Mouse (Mus musculus): Measurements from ENCODE around the gene Uqcrc1.

Gene Uqcrc1

DNA sequence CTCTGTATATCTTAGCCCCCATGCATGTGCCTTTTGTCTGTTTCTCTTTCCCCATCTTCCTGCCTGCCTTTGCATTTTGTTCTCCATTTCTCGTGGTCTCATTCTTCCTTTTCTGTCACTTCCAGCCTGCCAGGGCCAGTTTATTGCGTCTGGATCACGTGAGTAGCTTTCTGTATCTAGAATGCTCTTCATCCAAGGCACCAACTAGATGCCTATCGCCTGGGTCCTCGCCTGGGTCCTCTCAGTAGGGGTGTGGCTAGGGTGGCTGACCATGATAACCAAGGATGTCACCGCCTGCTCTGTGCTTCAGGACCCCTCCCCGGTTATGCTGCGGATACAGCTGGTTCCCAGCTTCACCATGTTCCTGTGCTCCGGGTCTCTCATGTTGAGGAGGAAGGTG, 46.8 kb downstream of the Uqcrc1 start:
- DNase-seq (ENCODE audit: low read depth, low spot score) = no peak

DNA sequence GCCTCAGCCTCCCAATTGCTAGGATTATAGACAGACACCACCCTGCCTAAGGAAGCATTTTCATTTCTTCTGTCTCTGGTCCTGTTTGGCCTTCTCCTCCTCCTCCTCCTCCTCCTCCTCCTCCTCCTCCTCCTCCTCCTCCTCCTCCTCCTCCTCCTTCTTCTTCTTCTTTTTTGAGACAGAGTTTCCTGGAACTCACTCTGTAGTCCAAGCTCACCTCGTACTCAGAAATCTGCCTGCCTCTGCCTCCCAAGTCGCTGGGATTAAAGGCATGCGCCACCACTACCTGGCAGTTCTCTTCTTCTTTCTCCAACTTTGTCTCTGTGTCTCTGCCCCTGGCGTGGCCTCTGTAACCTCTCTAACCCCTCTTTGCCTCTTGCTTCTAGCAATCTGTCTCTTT, 49.3 kb downstream of the Uqcrc1 start, which contains the start of gene Ucn2:
Ucn2 (plus strand) TSS at position 301 of the 400 bp plus-strand sequence.
- no peak for DNase-seq (ENCODE audit: low read depth, low spot score)

DNA sequence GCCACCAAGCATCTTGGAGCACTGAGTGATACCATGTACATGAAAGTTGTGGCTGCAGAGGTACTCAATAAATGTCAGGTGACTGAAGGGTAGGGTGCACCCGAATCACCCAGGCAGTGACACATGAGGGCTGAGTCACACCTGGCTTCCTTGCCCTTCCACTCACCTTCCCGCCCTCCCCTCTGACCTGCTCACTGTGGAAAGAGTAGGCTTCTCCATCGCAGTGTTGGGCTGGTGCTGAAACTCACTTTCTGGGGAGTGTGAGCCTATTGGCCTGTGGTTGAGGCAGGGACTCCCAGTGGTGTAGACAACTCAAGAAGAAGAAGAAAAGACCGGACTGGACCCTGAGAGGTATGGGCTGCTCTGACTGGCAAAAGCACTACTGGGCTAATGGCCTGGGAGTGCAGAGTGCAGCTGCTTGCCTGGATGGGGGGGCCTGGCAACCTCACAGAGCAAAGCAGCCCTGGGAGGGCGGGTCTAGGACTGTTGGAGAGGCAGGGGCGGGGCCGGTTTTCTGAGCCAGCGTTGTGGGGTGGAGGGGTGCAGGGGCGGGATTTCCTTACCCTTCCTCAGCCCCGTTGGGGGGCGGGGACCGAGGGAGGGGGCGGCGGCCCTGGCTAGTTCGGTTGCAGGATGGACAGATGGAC, 51.4 kb downstream of the Uqcrc1 start:
- DNase-seq (ENCODE audit: low read depth, low spot score) = no peak

DNA sequence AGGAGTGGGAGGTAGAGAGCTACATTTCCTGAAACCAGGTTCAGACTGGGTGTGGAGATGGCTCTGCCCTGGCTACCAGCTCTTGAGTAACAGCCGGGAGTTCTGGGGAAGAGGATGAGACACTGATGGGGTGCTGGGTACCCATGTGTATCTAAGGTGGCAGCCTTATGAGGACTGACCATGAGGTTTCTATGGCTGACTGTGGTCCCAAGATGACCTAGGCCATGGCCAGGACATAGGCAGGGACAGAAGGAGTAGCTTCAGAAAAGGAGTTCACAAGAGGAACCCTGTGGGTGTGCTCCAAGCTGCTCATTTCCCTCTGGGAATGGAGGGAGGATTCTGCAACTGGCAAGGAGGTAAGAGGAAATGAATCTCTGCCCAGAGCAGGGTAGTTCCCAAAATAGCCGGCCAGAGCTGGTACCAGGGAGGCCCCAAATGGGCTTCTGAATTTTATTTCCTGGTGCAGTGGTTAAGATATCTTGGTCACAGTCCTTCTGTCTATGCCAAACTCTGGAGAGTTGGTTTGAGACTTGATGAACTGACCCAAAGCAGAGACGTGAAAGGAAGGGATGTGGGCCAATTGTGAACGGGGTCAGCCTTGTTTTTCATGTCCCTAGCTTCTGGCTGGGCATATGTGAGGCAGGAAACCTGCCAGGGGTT, 53.5 kb downstream of the Uqcrc1 start:
- DNase-seq (ENCODE audit: low read depth, low spot score) = no peak

DNA sequence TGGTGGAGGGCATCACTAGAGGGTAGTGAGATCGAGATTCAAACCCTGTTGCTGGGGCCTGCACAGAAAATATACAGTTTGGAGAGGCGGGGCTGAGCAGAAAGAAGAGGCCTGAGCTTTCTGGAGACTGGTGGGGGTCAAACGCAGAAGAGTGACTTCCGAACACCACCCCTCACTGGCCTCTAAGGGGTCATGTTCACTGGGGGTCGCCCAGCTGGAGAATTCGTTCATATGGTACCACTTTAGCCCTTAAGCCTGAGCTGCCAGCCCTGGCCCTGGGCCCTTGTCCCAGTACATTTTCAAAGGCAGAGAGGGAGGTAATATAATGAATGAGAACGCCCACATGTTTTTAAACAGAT, 54.0 kb downstream of the Uqcrc1 start:
- no peak for DNase-seq (ENCODE audit: low read depth, low spot score)

DNA sequence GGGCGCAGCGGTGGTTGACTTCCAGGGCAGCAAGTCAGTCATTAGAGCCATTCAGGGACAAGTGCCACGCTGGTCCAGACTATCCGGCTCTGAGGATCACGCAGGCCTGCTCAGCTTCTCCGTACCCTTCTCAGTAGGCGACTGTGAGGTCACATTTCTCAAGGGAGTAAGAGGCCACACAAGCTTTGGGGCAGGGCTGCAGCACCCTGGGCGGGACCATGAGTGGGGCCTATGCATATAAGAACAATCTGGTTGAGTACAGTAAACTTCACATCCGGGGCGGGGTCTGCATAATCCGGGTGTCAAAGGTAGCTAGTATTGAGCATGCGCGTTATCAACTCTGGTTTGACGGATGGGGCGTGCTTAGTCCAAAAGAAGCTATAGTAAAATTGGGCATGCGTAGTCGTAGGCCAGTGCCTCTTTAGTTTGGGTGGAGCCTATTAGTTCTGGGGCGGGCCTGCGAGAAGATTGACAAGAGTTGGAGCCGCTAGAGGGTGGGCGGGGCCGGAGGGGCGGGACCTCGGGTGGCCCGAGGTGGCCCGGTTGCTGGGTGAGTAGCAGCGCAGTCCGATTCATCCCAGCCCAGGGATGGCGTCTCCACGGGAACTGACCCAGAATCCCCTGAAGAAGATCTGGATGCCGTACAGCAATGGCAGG, 55.1 kb downstream of the Uqcrc1 start, which contains the start of gene Pfkfb4:
Pfkfb4 (plus strand) TSS at position 351 of the 657 bp plus-strand sequence.
- DNase-seq (ENCODE audit: low read depth, low spot score) = peak; percentile 96

DNA sequence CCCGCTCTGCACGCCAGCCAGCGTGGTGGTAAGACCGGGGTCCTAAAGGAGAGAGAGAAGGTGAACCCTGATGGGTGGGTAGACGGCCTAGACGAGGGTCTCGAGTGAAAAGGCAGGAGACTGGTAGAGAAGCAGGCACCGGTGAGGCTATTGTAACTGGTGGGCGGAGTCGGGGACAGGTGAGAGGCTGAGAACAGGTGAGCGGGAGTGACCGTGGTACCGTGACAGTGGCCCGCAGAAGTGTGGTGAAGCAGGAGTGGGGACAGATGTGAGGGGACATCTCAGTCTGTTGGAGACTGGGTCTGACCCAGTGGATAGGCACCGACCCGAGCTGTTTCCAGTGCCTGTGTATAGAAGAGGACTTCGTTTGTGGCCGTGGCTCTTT, 55.6 kb downstream of the Uqcrc1 start:
- no peak for DNase-seq (ENCODE audit: low read depth, low spot score)

DNA sequence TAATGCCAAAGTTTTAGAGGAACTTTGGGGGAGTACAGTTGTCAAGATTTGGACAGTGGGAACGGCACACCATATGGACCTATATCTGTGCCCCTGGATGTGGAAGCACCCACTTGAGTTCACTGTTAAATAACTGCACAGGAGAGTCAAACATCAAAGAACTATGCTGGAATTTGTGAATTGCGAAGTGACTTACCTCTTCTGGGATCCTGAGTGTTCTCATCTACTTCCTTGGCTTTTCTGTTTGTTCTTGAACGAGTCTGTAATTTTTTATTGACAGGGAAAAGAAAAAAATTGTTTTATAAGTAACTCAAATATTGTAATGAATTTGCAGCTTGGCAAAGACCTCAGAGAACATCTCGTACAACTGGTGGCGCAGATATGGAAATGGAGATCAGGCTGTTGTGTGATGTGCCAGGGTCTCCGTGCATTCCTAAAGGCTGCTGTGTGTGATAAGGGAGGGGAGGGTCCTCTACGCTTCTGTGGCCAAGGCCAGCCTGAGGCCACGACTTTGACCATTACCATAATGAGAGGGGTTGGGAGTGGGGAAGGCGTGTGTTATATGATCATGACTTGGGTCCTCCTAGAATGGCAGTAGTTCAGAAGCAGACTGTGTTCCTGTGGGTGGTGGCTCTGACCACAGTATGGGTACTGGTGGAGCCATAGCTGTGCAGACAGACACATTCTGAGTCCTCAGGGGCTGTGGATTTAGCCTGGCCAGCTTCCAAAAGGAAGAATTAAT, 56.4 kb downstream of the Uqcrc1 start:
- no peak for DNase-seq (ENCODE audit: low read depth, low spot score)

DNA sequence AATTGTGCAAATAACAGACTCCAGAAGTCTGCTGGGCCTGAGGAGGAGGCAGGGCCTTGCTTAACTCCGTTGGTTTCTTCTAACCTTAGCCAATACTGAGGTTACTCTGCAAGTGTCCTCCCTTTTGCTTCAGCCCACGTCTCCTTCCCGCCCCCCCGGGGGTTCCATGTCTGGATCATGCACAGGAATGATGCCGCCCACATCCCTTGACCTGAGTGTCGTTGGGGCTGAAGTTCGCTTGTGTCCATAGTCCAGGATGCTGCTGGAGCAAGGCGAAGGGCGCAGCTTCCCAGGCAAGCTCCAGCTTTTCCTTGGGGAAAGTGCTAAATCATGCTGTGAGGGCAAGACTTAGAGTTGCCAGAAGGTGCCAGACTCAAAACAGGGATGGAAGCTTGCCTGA, 60.0 kb downstream of the Uqcrc1 start:
- DNase-seq (ENCODE audit: low read depth, low spot score) = no peak

DNA sequence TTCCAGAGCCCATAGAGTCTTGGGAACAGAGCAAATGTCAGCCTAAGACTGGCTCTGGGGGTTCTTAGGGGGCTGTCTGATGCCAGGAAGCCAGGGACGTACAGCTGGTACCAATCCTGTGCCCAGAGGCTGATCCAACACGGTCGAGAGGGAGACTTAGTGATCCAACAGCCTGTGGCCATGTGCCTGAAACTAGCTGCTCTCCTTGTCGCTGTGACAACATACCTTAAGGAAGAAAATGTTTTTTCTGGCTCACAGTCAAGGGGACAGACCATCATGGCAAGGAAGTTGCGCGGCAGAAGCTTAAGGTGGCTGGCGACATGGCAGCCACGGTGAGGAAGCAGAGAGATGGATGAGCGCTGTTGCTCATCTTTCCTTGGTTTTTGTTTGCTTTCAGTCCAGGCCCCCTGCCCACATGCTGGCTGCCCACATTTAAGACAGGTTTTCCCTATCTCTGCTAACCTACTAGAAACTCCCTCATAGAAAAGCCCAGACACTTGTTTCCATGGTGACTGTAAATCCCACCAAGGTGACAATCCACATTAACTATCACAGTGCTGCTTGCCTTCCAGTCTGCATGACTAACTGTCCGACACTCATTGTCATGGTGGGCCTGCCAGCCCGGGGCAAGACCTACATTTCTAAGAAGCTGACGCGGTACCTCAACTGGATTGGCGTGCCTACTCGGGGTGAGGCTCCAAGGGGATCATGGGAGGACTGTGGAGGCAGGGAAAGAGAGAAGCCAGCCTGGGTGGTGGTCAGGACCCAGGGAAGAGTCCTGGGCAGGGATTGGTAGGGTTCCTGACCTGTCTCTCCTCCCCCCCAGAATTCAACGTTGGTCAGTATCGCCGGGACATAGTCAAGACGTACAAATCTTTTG, 62.1 kb downstream of the Uqcrc1 start:
- DNase-seq (ENCODE audit: low read depth, low spot score) = no peak

DNA sequence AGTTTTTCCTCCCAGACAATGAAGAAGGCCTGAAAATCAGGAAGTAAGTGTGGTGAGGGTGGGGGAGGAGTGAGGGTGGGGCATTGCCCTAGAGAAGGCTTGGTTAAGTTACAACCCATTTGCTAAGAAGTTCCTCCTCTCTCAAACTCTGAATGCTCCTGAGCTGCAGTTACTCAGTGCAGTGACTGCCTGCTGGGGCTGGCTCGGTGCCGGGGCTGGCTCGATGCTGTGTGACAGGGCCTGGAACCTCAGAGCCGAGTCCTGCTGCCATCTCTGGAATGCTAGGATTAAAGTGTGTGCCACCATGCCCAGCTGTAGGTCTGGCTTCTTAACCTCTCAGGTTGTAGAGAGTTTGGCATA, 62.7 kb downstream of the Uqcrc1 start:
- DNase-seq (ENCODE audit: low read depth, low spot score) = no peak

Data from embryo, embryonic 11.5 days (tissue).